Comparison of ENCODE assay signal across 20 mouse cellular contexts in the genomic region with DNA sequence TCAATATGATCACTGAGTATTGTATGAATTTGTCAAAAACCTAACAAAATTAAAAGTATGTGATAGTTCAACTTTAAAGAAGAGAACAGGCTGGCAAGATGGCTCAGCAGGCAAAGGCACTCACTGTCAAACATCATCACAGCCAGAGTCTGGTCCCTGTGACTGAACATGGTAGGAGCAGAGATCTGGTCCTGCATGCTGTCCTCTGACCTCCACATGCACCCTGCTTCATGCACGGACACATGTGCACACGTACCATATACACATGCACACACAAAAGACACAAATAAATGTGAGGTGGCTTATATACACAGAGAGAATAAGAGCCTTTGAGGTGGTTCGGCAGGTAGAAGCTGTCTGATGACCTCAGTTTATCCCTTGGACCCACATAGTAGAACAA. TPM values are rescaled to one million over a fixed set of nuclear protein-coding genes. Genes with fewer than 3 reads are reported as not detected.
"Had no signal": no experiment of that assay in that cellular context is flagged by ENCODE, and none has a peak within 500 bp of the region (broad histone marks: within the 10 kb centered on the region; RNA-seq: fewer than 3 reads in every experiment).

No protein-coding gene starts in this region.

- H3K27me3 ChIP-seq: hindbrain, embryonic 12.5 days; intestine, embryonic 15.5 days; liver, embryonic 13.5 days; liver, embryonic 15.5 days had no signal

- H3K36me3 ChIP-seq: hindbrain, embryonic 10.5 days; hindbrain, embryonic 12.5 days; intestine, embryonic 15.5 days; limb, embryonic 10.5 days; limb, embryonic 12.5 days; liver, embryonic 13.5 days; liver, embryonic 15.5 days had no signal

- ATAC-seq: hindbrain, embryonic 16.5 days; inflammation-experienced regulatory T-cells, adult 6 months; intestine, embryonic 15.5 days; intestine, postnatal 0 days; liver, postnatal 0 days had no signal

- H3K9ac ChIP-seq: hindbrain, embryonic 12.5 days; hindbrain, embryonic 14.5 days; intestine, embryonic 15.5 days; limb, embryonic 12.5 days; liver, embryonic 13.5 days; liver, embryonic 15.5 days; liver, postnatal 0 days had no signal

- H3K4me1 ChIP-seq: hindbrain, embryonic 12.5 days; intestine, embryonic 15.5 days; limb, embryonic 10.5 days; limb, embryonic 12.5 days; liver, embryonic 13.5 days; liver, embryonic 15.5 days had no signal

- H3K4me2 ChIP-seq: hindbrain, embryonic 12.5 days; hindbrain, embryonic 14.5 days; intestine, embryonic 15.5 days; limb, embryonic 12.5 days; liver, embryonic 11.5 days; liver, embryonic 13.5 days; liver, embryonic 15.5 days had no signal

- H3K9me3 ChIP-seq: hindbrain, embryonic 10.5 days; hindbrain, embryonic 12.5 days; intestine, embryonic 15.5 days; limb, embryonic 10.5 days; limb, embryonic 12.5 days; liver, embryonic 13.5 days; liver, embryonic 15.5 days had no signal

- H3K27ac ChIP-seq: gastrocnemius, adult 2 months; hindbrain, embryonic 10.5 days; hindbrain, embryonic 12.5 days; hindbrain, embryonic 14.5 days; intestine, embryonic 15.5 days; layer of hippocampus, adult 2 months; left cerebral cortex, adult 2 months; limb, embryonic 10.5 days; limb, embryonic 12.5 days; liver, embryonic 13.5 days; liver, embryonic 15.5 days had no signal

- H3K4me3 ChIP-seq: gastrocnemius, adult 2 months; hindbrain, embryonic 10.5 days; hindbrain, embryonic 12.5 days; intestine, embryonic 15.5 days; layer of hippocampus, adult 2 months; left cerebral cortex, adult 2 months; limb, embryonic 10.5 days; limb, embryonic 12.5 days; liver, embryonic 13.5 days; liver, embryonic 15.5 days had no signal

RNA-seq across cellular contexts. Expression of a gene that starts 11.2 kb away (rescaled TPM):
- polyA plus RNA-seq: inflammation-experienced regulatory T-cells, adult 6 months had no signal

RNA-seq across cellular contexts. Expression of a gene that starts 19.4 kb away (rescaled TPM):
- polyA plus RNA-seq: inflammation-experienced regulatory T-cells, adult 6 months; liver, embryonic 11.5 days; liver, postnatal 0 days had no signal

RNA-seq across cellular contexts. Expression of a gene that starts 21.3 kb away (rescaled TPM):
- polyA plus RNA-seq: frontal cortex, adult 2 months; hindbrain, embryonic 10.5 days; hindbrain, embryonic 12.5 days; hindbrain, embryonic 14.5 days; hindbrain, embryonic 16.5 days; inflammation-experienced regulatory T-cells, adult 6 months; intestine, embryonic 15.5 days; intestine, postnatal 0 days; kidney, embryonic 14.5 days; kidney, embryonic 16.5 days; limb, embryonic 10.5 days; limb, embryonic 12.5 days; limb, embryonic 14.5 days; liver, embryonic 11.5 days; liver, embryonic 13.5 days; liver, embryonic 15.5 days; liver, postnatal 0 days had no signal

RNA-seq across cellular contexts. Expression of a gene that starts 23.0 kb away (rescaled TPM):
- polyA plus RNA-seq: hindbrain, embryonic 12.5 days; inflammation-experienced regulatory T-cells, adult 6 months; intestine, embryonic 15.5 days; intestine, postnatal 0 days; kidney, embryonic 14.5 days; kidney, embryonic 16.5 days; limb, embryonic 12.5 days; liver, embryonic 11.5 days; liver, embryonic 13.5 days; liver, embryonic 15.5 days; liver, postnatal 0 days had no signal

RNA-seq across cellular contexts. Expression of a gene that starts 29.6 kb away (rescaled TPM):
- polyA plus RNA-seq: inflammation-experienced regulatory T-cells, adult 6 months had no signal
